Mouse (Mus musculus): ENCODE results near the gene Hipk3.
A peak's percentile ranks its signal among the peaks of the same experiment; 100 is the strongest.

Hipk3 gene

DNA sequence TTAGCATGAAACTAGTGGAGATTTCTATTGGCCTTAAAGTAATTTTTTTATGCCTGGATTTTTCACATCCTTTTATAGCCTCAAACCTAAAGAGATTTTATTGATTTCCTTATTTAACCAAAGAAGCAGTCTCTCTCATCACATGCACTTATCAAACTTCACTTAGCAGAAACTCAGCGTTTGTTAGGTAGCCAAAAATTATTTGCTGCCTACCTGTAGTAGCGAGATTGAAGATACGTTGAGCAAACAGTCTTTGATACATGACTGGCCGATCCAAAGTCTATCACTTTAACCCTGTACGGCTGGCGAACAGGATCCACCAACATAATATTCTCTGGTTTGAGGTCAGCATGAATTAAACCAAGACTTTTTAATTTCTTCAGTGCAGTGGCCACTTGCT is 23.7 kb downstream of the Hipk3 start:
- DNase-seq = no peak

DNA sequence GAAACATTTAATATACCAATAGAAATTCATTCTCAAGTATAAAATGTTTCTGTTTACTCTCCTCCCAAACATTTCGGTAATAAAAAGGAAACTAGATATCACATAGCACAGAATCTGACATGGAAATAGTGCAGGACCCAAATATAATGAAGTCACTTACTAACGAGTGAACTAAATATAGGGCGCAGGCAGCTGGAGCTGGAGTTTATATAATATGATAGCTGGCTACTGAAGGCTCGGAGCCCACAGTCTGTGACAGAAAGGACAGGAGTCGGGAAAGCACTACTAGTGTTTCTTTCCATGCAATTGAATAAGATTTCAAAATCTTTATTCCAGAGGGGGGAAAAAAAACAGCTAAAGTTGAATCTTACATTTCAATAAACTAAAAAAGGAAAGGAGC is 25.8 kb downstream of the Hipk3 start:
- no peak for DNase-seq

DNA sequence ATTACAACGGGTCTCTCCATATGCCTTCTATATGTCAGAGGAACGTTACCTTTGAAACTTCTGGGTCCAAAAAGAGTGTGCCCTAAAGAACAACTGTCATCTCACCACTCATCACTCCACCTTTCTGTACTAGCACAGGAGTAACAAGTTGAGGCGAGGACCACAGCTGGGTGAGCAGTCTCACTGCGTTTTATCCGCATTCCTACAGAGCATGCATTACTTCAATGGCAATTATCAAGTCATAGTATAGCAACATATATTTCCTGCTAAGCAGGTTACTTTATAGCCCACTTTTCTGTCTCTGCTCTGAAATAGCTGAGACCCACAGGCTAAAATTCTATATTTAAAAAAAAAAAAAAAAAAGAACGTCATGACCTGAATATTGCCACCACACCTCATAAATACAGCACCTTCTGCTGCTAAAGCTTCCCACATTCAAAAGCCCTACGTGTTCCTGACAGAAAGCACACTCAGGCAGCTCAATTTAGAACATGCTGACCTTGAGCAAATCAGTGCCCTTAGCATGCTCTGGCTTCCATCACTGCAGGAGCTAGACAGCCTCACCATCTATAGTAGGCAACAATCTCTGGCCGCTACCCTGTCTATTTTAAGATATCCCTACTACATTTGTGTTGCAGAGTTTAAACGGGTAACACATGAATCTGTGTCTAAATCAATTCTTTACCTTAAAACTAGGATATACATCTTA is 27.2 kb downstream of the Hipk3 start:
- DNase-seq = no peak

DNA sequence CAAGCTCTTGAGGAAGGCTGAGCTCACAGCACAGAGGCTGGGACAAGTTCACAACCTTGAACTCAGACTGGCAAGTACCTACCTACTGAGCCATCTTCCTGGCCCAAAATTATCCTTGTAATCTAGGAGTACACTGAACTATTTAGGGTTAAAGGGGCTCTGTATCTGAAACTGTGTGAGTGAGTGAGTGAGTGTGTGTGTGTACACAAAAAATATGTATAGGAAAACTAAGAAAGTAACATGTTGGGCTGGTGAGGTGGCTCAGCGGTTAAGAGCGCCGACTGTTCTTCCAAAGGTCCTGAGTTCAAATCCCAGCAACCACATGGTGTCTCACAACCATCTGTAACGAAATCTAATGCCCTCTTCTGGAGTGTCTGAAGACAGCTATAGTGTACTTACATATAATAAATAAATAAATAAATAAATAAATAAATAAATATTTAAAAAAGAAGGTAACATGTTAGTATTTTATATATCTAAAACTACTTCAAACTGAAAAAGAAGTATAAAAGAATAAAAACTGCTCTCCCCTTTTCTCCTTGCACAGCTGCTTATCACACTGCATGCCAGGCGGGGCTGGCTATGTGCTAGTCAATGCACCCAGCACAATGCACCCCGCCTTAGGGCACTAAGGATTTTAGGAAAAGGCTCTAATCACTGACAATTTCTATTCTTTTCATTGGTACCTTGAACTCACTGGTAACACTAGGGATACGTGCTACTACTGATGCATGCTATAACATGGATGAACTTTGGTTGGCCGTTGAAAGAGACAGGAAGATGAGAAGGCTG is 28.4 kb downstream of the Hipk3 start:
- no peak for DNase-seq

DNA sequence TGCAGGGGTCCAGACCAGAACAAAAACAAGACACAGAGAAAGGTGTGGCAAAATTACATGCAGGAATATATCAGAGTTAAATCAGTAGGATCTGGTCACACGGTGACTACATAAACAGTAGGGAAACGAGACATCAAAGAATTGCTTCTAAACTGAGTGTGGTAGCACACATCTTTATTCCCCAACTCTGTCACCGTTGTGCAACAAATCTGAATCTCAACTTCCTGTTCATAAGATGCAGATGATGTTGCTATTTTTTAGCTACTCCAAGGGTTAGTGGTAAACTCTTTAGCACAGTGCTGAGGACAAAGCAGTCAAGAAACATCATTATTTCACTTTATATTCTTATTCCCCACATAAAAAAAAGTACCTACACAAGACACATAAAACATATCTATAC is 34.2 kb downstream of the Hipk3 start:
- no peak for DNase-seq

DNA sequence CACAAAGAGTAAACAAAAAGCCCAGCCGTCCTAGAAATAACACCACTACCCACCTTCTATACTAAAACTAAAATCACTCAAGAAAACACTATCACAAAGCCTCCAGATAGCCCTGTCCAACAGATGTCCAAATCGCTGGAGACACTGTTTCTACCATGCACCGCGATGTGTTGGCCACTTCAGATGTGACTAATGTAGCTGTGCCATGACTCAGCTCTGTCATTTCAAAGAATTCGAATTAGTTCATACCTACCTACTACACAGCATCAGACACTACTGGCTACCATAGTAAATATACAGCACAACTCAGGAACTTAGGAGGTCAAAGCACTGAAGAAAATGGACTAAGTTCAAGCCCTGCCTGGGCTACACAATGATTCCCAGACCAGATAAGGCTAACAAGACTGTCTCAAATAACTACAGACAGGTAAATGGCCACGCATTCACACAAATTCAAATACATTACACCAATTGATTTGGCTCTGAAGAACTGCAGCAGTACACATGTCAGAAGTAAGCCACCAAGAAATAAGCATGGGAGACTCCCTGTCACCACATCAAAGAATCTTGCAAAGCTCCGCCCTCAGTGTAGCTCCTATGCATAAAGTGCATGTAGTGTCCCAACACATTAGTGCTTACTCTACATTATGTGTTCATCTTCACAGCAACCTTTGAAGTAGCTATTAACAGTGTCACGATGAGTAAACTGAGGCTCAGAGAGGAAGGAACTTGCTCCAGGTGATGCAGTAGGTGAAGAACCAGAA is 35.5 kb downstream of the Hipk3 start:
- DNase-seq = no peak

DNA sequence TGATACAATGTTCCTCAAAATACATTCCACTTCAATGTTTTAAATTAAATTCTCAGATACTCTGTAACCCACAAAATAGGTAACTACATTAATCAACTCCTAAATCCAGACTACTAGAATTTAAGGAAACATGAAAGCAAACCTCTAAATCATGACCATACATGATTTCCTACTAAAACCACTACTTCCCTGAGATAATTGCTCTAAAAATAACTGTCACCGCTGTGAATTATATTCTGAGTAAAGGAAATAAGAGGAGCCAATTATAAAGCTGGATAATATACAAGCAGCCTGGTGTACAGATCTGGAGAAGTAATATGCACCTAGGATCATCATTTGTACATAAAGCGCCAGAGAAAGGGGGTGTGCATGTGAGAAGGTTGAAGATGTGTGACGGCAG is 37.1 kb downstream of the Hipk3 start:
- no peak for DNase-seq

DNA sequence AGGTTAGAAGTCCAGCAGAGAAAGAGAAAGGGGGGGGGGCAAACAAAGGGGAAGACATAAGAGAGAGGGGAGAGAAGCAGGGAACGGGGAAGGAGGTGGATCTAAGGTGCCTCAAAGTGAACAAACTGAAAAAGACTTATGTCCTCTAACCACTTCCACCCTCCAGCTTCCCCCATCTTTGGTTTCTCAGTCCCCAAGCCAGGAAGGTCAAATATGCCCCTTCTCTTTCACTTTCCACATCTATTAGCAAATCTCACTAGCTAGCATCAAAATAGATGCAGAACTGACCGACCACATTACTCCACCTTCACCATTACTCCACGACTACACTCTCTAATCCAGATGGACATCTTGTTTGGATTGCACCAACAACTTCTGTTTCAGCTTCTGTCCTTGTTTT is 43.6 kb downstream of the Hipk3 start:
- DNase-seq = no peak

DNA sequence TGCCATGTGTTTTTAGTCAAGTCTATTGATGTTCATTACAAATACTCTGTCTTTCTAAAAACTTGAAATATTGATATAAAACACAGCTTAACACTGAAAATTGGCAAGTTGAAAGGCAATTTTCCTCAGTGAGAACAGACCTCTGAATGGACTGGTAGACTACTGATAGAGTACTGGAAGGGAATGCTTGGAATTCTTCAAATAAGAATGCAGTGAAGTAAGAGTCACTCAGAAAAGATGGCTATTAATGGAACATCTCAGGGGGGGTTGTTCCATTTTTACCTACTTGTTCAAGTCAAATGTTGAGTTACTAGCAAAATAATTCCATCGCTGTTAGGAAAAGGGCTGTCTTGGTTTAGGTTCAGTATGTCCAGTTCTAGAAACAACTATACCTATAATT is 45.1 kb downstream of the Hipk3 start:
- no peak for DNase-seq

DNA sequence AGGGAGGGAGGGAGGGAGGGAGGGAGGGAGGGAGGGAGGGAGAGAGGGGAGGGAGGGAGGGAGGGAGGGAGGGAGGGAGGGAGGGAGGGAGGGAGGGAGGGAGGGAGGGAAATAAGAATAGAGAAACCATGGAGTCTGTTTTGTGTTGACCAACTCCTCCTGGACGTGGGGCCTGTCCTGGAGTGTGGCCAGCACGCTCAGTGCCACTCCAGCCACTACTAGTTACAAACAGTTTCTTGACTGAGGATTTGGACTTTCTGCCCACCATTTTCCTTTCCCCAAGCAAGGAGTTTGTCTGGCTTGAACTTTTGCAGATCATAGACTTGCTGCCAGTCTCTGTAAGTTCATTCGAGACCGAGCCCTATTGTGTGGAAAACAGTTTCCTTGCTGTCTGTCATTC is 46.0 kb downstream of the Hipk3 start:
- DNase-seq = no peak

DNA sequence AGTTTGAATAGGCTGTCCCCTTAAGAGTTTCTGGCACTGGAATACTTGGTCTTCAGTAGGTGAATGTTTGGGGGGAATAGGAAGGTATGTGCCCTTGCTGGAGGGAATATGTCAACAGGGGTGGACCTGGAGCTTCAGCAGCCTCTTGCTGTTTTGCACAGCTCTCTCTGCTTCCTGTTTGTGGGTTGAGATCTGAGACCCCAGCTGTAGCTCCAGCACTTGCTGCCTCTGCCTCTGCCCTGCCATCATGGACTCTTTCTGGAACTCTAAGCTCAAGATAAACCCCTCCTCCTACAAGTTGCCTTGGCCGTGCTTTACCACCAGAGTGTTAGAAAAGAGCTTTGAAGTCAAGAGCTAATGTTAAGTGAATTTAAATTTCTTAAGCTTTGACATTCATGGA is 48.2 kb downstream of the Hipk3 start:
- no peak for DNase-seq

DNA sequence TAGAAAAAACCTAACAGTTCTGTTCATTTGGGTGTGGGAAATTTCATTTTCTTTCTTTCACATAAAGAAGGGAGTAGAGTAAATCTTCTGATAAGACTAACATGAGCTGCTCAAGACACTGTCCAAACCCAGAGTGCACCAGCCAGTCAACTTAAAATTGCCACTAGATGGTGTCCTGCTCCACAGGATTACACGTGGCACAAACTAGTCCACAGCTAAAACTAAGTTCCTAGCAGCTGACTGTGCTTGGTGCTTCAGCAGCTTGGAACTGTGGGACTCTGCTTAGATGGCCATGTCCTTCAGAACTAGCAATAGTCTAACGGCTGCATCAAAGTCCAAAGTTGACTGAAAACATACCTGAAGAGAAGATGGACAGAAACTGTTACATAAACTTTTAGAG is 49.5 kb downstream of the Hipk3 start:
- peak; percentile 45 for DNase-seq

DNA sequence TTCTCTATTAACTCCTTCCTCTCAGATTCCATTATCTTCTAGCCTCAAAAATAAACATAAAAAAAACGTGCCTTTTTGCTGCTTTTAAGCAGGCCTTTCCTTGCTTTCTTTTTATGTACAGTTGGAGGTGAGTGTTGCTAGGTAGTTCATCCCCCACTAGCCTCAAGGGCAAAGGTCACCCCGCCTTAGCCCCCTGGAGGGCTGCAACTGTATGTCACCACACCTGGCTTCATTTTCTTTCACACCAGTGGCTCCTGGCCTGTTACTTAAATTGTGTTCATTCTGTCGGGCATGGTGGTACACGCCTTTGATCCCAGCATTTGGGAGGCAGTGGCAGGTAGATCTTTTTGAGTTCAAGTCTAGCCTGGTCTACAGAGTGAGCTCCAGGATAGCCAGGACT is 51.9 kb downstream of the Hipk3 start:
- no peak for DNase-seq

DNA sequence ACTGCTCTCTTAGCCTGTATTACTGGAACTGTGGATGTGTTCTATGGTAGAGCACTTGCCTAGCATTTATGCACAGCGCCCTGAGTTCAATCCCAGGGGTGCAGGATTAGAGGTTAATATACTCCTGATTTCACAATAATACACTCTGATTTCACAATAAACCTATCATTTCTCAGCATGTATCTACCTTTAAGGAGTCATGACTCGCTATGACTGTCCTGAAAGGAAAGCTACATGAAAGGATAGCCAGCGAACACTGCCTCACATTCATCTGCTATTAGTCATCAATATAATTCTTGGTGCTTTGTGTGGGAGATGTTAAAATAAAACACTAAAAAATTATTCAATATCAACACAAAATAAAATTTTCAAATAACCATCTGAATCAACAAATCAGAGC is 58.0 kb downstream of the Hipk3 start:
- DNase-seq = no peak

DNA sequence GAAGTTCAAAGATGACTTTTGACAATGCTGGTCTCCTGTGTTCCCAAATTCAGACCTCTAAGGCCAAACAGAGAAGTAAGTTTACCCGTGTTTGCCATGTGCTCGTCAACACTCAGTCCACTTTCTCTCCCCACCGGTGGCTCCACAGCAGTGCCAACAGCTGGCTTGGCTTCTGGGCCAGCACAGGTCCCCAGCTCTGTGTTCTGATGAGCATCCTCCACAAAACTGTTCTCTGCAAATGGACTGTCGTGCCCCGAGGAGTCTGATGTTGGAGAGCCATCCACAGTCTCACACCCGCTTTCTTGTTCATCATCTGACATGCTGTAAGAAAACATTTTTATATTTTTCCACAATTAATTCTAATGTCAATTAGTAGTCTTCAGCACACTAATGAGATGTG is 63.2 kb downstream of the Hipk3 start:
- DNase-seq = no peak

DNA sequence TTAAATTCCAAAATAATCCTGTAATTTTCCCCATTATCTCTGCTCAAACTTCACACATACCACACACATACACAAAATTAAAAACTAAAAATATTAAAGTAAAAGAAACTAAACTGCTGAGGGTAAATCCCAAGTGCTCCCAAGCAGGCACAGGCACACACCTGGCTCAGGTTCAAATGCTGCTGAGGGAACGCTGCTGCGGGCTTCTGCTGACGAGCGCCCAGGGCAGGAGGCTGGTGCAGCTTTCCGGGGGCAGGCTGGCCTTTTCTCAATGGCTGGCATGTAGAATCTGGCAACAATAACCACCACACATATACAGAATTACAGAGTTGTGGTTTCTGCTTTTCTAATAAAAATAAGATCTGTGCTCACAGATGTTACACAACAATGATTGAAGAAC is 63.7 kb downstream of the Hipk3 start:
- DNase-seq = peak; percentile 25

DNA sequence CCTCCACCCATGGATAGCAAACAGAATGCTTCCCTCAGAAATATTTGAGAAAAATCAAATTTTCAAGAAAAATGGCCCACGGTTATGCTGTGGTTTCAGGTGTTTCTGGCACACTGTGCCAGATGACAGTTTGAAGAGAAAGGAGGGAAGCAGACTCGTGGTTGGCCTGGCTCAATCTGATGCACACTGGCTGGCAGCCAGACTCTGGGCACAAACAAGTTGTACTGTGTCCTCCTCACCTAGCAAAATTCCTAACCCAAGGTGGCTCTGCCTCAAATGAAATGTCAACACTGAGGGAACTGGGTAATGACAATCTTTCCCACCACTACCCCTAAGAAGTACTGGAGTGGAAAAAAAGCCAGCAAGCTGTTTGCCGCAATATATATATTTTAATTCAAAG is 68.1 kb downstream of the Hipk3 start:
- no peak for DNase-seq

DNA sequence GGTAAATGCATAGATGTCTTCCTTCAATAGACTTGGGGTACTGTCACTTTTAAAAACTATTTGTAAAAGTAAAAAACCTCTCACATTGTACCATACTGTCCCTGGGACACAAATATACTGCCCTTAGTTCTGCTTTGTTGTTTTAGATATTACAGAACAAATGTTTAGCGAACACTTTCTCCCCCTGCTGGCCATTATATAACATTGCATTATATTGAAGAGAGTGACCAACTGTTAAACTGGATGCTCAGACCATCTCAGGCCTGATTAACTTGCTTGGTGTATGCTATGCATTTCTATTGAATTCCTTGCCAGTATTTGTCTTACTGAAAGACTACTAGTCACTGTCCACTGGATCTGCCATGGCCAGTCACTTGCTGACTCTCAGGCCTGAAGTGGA is 72.0 kb downstream of the Hipk3 start:
- DNase-seq = no peak

DNA sequence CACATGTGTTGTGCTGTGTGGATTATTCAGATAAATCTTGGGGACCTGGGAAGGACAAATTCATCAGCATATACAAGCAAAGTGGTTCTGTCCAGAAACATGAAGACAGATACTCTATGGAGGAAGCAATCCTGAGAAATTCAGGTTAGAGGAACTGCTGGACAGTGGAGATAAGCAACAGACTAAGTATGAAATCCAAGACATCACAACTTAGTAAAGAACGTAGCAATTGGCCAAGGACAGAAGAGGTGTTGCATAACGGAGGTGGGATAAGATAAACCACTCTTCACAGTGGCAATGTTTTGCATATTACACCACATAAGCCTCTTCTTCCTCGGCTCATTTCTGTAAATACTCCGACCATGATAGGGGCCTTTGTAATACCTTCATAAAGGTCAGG is 73.4 kb downstream of the Hipk3 start:
- DNase-seq = no peak

DNA sequence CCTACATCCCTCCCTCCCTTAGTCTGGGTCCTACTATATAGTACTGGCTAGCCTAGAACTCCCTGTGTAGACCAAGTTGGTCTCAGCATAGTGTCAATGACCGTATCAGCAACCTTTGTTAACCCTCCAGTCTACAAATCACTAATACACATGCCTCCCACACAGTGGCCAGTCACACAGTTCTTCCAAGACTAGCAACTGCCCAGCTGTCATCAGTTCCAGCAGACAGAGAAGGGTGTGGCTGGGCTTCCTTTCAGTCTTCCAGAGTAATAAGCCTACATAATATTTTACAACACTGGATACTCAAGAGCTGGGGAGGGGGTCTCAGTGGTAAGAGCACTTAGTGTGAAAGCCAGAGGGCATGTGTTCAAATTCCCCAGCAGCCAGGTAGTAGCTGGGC is 74.2 kb downstream of the Hipk3 start:
- DNase-seq = no peak

DNA sequence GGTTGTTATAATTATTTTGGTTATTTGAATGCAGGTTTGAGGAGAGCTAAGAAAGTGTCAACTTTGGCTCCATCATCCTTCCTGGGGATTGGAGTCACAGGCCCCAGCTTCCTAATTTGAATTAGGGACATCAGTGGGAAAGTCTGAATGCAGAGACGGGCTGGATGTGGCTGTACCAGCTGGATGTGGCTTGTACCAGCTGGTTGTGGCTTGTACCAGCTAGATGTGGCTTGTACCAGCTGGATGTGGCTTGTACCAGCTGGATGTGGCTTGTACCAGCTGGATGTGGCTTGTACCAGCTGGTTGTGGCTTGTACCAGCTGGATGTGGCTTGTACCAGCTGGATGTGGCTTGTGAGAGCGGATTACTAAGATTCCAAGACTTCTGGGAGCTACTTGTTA is 74.8 kb downstream of the Hipk3 start:
- no peak for DNase-seq

DNA sequence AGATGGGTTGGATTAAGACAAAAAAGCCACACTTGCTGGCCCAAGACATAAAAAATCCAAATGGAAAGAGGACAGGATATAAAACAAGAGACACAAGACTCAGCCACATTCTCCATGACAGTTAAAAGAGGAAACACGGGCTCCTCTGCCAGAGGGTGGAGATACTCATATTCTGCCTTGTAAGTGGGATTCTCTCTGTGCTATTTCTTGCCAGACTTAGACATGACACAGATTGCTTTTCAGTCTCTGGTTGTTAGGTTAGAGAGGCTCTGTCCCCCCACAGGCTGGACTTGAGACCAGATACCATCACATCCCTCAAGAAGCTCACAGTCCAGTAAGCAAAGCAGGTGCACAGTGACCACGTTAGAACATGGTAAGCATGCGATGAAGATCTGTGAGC is 81.2 kb downstream of the Hipk3 start:
- no peak for DNase-seq

DNA sequence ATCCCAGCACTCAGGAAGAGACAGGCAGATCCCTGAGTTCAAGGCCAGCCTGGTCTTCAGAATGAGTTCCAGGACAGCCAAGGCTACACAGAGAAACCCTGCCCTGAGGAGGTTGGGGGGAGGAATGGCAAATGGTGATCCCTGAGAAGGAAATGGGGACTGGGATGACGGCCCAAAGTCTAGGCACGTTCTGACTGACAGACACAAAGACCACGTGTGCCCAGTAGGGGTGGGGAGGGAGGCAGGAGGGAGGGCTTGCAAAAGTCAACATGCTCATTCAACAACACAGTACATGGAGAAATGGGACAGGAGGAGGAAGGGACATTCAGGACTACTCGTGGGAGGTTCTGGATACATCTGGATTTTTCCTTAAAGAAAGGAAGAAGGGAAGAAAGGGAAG is 81.8 kb downstream of the Hipk3 start:
- DNase-seq = no peak

DNA sequence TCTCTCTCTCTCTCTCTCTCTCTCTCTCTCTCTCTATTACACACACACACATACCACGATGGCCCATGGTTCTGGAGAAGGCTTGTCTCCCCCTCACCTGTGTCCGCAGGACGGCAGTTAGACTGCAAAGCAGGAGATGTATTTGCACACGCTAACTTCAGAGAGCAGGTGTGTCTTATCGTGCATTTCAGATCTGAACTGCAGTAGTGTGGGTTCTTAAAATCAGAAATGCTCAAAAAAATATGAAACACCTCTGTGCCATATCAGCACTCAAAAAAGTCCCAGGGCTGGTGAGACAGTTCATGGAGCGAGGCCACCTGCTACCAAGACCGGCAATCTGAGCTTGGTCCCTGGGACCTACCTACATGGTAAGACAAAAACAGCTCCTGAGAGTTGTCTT is 82.4 kb downstream of the Hipk3 start:
- no peak for DNase-seq

Data from cerebellum, adult 11-12 months (tissue).